Mouse (Mus musculus) bone marrow macrophage, adult 2 months (primary cell): ENCODE results near the gene Hif3a.

Experiments used
- CTCF ChIP-seq: IDR thresholded peaks from 2 replicates; pipeline ENCODE4 v1.5.1; 2012; ENCODE audit warnings: low read depth, mild to moderate bottlenecking, low read length, moderate library complexity
- POLR2A ChIP-seq: IDR thresholded peaks from 2 replicates; pipeline ENCODE4 v1.6.1; 2012; ENCODE audit warnings: mild to moderate bottlenecking, low read depth, low read length, borderline replicate concordance

- TF ChIP-seq CTCF (no peak), POLR2A (no peak)
These were observed 37.3 kb downstream of the Hif3a start for GRCm38 (mm10) chr7:17024814-17025504.
